Mouse (Mus musculus) heart, postnatal 0 days (tissue): Measurements from ENCODE around the gene Hist1h2br.
"Not testable (repeated sequence)": the region's sequence is repeated elsewhere in the genome, so short reads cannot be mapped to it uniquely, and the experiment has no call there.

Source experiments
- CTCF ChIP-seq: IDR thresholded peaks from 2 replicates; pipeline ENCODE4 v1.5.1; 2016; ENCODE audit warnings: antibody characterized with exemption, control low read depth, low read depth
- EP300 ChIP-seq: IDR thresholded peaks from 2 replicates; pipeline ENCODE4 v1.6.1; 2016; ENCODE audit warnings: antibody characterized with exemption, low read depth

DNA sequence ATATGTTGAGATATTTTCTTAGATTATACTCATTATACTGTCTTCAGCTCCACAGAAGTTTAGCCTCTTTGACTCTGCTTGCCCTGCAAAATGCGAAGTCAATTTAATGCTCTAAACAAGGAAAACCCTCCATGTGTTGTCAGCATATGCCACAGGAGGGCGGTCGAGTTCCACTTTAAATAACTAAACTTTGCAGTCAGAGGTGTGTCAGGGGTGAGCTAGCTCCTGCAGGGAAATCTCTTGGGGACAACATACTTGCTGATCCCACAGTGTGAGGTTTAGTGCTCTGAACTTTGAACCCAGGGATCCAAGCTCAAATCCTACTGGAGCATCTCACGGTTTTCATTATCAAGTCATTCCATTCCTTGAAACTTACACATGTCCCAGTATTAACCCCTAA, 7.0 kb downstream of the Hist1h2br start:
- TF ChIP-seq CTCF, EP300: not testable (repeated sequence)
